Mouse (Mus musculus) brain, adult 2 months (tissue): ENCODE measurements at regions not wholly inside any gene's neighbourhood (a gene's known extent, or its start where the extent isn't known, plus 50 kb on each side); places are given as distances from the start of the nearest gene placed in this dataset.
"Not testable (repeated sequence)": the region's sequence is repeated elsewhere in the genome, so short reads cannot be mapped to it uniquely, and the experiment has no call there.

ENCODE experiments used
- DNase-seq: peaks from one replicate; pipeline ENCODE4 v3.0.0; 2011; ENCODE audit warnings: low read depth, low spot score

DNA sequence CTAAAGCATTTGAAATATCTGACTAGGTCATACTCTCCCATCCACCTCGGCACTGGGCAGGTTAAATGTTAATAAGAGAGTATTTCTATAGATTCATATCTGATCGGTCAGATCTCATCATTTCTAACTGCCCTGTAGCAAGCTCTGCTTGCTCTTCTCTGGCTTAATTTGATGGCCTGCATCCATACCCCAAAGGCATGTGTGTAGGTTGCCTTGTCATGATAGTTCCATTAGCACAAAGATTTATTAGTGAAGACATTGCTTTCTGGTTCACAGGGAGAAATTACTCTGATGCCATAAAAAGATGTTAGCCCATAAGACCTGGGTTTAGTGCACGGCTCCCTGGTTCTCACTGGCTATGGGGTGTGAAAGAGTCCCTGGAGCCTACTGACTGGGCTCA lies 232.3 kb downstream of the Lpin1 start:
- no peak for DNase-seq

GRCm38 (mm10) chr12:16374331-16374996 lies 236.3 kb downstream of the Lpin1 start:
- DNase-seq = no peak

- no peak for DNase-seq
These were observed 240.7 kb downstream of the Lpin1 start for GRCm38 (mm10) chr12:16370061-16370460.

- no peak for DNase-seq
These were observed 248.4 kb downstream of the Lpin1 start for GRCm38 (mm10) chr12:16362341-16362740.

DNA sequence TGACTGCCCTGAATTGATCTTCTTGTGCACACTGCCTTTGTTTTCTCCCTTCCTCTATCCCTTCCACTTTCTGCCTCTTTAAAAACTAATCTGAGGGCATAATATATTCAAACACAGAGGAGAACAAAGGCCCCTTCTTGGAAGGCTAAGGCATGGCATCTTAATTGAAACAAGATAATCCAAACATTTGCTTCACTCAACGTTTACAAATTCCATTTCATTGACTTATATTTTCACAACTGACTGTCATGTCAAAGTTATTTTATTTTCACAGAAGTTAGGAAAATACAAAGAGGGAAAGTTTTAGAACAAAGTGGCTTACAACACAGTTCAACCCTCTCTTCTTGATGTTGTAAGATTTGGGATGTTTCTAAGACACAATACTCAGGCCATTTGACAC lies 251.9 kb downstream of the Lpin1 start:
- DNase-seq = no peak

DNA sequence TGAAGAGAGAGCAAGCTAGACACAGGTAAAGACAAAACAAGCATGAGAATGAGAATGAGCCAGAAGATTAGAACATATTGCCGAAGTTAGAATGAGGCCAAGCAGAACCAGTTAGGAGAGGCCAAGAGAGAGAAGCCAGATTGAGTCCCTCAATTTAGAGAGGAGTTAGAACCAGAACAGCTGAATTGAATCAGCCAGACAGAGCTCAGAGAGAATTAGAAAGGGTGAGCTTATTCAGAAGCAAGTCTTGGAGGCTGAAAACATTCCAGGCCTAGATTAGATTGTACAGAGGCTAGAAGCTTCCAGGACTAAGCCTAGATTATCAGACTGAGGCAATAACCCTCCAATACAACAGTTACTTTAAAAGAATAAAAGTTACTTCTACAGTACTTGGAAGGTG lies 256.1 kb downstream of the Lpin1 start:
- peak; percentile 8 for DNase-seq

GRCm38 (mm10) chr12:16351751-16352150 lies 259.0 kb downstream of the Lpin1 start:
- DNase-seq = no peak

GRCm38 (mm10) chr12:16349310-16349709 lies 261.5 kb downstream of the Lpin1 start:
- DNase-seq = no peak

DNA sequence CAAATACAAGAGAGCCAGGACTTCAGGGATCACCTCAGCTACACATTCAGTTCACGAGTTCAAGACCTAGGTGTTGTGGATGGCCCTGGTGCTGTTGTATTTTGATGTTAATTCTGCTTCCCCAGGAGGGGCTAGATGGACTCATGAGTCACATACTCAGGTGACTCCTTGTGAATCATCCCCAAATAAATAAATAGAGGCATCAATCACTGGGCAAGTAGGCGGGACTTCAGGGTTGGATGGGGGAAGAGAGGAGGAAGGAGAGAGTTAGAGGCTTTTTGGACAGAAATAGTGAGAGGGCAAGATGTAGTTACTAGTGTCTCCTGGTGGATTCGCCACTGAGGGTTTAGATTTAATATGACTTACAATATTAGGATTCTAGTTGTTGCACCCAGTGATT lies 266.7 kb downstream of the Lpin1 start:
- DNase-seq = no peak

DNA sequence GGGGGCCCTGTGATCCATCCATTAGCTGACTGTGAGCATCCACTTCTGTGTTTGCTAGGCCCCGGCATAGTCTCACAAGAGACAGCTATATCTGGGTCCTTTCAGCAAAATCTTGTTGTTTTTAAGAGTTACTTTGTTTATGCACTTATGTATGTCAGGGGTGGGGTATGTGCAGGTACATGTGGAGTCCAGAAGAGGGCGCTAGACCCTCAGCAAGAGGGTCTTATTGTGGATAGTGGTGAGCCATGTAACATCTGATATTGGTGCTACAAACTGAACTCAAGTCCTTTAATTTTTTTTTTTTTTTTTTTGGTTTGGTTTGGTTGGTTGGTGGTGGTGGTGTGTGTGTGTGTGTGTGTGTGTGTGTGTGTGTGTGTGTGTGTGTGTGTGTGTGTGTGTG lies 268.7 kb downstream of the Lpin1 start:
- not testable (repeated sequence) for DNase-seq

GRCm38 (mm10) chr12:16331456-16331855 lies 279.3 kb downstream of the Lpin1 start:
- no peak for DNase-seq

DNA sequence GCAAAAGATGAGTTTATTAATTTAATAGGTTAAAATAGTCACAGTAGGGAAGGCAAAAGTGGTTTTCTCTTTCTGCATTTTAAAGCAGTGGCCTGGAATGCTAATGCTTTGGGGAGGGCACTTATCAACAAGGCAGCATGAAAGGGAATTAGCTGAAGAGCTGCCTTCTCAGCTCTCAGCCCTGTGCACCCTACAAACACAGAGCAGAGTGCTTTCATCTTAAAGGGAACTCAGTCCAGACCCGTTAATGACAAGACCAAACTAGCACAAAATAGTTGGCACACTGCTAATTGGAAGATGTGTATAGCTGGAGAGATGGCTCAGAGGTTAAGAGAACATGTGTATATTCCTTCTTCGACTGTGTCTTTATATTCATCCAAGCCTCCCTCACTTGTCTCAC lies 281.6 kb downstream of the Lpin1 start:
- DNase-seq = no peak

- peak; percentile 31 for DNase-seq
These were observed 290.0 kb downstream of the Lpin1 start for GRCm38 (mm10) chr12:16320536-16321402.

DNA sequence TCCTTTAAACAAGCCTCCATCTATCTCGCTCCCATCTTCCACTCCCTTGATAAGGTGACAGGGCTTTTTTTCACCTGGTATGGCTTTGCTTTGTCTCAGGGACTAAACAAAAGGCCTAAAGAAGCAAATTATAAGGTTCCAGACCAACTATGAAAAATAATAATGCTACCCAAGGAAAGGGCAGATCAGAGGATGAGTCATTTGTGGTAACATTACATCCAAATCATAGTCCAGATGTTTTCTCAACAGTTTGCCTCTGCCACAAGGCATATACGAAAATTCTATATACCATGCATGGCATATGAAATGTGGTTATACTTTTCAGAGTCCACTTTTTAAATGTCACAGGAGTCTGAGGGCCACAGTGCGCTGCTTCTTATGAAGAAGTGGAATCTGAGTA lies 302.7 kb downstream of the Lpin1 start:
- DNase-seq = no peak

DNA sequence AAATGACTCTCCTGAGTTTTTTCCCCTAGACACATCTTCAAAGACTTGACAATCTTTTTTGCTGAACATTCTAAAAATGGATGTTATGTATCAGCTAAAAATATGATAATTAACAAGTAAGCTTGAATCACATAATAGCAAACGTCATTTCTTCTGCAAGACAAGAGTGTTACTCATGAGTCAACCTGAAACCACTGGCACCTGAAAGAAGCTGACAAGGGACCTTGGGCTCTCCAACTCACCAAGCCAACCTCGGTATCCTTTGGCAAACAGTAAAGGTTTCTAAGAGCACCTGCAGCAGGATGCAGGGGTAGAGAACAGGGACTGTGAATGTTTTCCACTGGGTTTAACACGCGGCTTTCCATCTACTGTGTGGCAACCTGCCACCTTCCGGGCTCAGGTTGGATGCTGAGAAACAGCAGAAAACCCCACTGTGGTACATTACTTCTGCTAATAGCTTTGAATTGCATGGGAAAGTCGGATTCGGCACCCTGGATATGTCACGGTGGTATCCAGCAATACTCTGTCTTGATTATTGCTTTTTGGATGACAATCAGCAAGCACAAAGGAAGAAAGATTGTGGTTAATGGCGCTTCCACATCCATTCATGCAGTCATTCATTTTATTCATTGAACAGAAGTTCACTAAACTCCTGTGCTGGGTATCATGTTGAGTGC lies 305.9 kb downstream of the Lpin1 start:
- no peak for DNase-seq

DNA sequence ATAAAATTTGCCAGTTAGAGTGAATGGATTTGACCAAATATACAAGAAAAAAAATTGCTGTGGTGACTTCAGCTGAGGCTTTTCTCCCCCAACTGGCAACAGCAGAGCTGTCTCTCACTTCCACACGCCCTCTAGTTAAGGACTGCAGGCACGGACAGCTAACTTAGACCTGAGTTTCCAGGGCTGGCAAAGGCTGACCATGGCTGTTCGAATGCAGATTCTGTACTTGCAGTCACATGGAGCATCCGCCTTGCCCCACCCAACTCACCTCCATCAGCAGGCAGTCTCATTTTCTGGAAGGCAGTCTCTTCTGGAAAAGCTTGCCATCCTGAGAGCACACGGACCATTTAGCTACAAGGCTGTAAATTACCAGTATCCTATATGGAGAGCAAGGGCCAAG lies 325.7 kb downstream of the Lpin1 start:
- DNase-seq = no peak

DNA sequence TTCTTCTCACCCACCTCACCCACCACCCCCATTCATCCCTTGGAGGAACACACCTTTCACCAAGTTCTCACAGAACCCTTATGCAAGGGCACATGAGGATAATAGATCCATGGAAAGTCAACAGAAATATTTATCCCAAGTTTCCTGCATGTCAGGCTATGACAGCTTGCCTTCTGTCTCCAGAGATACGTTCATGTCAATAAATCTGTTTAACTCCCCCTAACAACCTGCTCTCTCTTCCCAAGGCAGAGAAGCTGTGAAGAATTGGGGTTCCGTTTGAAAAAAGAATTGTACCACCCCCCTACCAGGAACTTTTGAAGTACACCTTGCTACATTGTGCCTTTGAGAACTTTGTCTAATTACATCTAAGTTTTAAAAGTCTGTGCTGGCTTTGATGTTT lies 331.6 kb downstream of the Lpin1 start:
- DNase-seq = peak; percentile 33

GRCm38 (mm10) chr12:16277567-16278332 lies 333.0 kb downstream of the Lpin1 start:
- peak; percentile 21 for DNase-seq

GRCm38 (mm10) chr12:16277144-16277543 lies 333.6 kb downstream of the Lpin1 start:
- DNase-seq = no peak

DNA sequence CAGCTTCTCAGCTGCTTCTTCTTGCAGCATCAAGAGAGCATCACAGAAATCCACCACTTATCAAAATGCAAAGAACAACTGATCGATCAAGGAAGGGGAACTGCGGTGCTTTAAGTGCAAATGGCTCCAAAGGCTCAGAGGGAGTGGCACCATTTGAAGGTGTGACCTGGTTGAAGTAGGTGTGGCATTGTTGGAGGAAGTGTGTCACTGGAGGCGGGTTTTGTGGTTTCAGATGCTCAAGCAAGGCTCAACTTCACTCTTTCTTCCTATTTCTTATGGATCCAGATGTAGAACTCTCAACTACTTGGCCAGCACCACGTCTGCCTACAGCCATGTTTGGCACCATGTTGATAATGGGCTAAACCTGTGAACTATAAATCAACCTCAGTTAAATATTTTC lies 334.5 kb downstream of the Lpin1 start:
- DNase-seq = no peak

GRCm38 (mm10) chr12:16272441-16272840 lies 338.3 kb downstream of the Lpin1 start:
- no peak for DNase-seq

- no peak for DNase-seq
These were observed 339.9 kb downstream of the Lpin1 start for GRCm38 (mm10) chr12:16270876-16271275.
